Mouse (Mus musculus): ENCODE results near the gene Ppp1r1b.

The Ppp1r1b gene

GRCm38 (mm10) chr11:98400816-98401215, 52.6 kb downstream of the Ppp1r1b start:
- DNase-seq = no peak

- no peak for DNase-seq
Observed at GRCm38 (mm10) chr11:98406621-98407020, 58.4 kb downstream of the Ppp1r1b start.
